Mouse (Mus musculus) lung, postnatal 0 days (tissue): ENCODE measurements around the gene Cyb5d2.

Experiments
- CTCF ChIP-seq: IDR thresholded peaks from 2 replicates; pipeline ENCODE4 v1.5.1; 2016; ENCODE audit warnings: antibody characterized with exemption, mild to moderate bottlenecking
- EP300 ChIP-seq: IDR thresholded peaks from 2 replicates; pipeline ENCODE4 v1.6.1; 2016; ENCODE audit warnings: antibody characterized with exemption, mild to moderate bottlenecking, control low read depth

- TF ChIP-seq CTCF (no peak), EP300 (no peak)
Measured at GRCm38 (mm10) chr11:72758316-72758715, 37.6 kb downstream of the Cyb5d2 start.
